Mouse (Mus musculus) megakaryocyte, embryonic 14.5 days (primary cell): ENCODE data around the gene Gm1043. TPM values are rescaled to one million over a fixed set of nuclear protein-coding genes. Genes with fewer than 3 reads are reported as not detected.

Experiments used
- H3K27me3 ChIP-seq: replicated peaks from 2 replicates; pipeline ENCODE3; 2012; ENCODE audit warnings: inconsistent platforms
- H3K36me3 ChIP-seq: replicated peaks from 2 replicates; pipeline ENCODE3; 2012; ENCODE audit warnings: low read length, inconsistent platforms, mixed read lengths
- H3K4me1 ChIP-seq: 2 replicates; pipeline ENCODE4 v1.6.1; 2012; ENCODE audit warnings: inconsistent platforms
- H3K4me3 ChIP-seq: replicated peaks from 2 replicates; pipeline ENCODE3; 2012; ENCODE audit warnings: moderate library complexity, mild to moderate bottlenecking, inconsistent platforms
- H3K9me3 ChIP-seq: 2 replicates; pipeline ENCODE4 v1.6.1; 2012; ENCODE audit warnings: inconsistent platforms
- FLI1 ChIP-seq: IDR thresholded peaks from 2 replicates; pipeline ENCODE4 v1.6.1; 2012; ENCODE audit warnings: low read length, inconsistent platforms, mixed read lengths
- GATA1 ChIP-seq: IDR thresholded peaks from 3 replicates; pipeline ENCODE4 v1.6.1; 2012; ENCODE audit warnings: mixed read lengths, low read length, inconsistent platforms, borderline replicate concordance
- polyA plus RNA-seq: library from polyadenylated mRNA; stranded (reverse); fragments of >175 nt; gene quantifications from 2 replicates; pipeline ENCODE4 v1.2.3, GENCODE M21; 2012; ENCODE audit warnings: low replicate concordance; ENCODE audit not compliant: insufficient read depth

The Gm1043 gene
- polyA plus RNA-seq: not detected in 2 replicates

DNA sequence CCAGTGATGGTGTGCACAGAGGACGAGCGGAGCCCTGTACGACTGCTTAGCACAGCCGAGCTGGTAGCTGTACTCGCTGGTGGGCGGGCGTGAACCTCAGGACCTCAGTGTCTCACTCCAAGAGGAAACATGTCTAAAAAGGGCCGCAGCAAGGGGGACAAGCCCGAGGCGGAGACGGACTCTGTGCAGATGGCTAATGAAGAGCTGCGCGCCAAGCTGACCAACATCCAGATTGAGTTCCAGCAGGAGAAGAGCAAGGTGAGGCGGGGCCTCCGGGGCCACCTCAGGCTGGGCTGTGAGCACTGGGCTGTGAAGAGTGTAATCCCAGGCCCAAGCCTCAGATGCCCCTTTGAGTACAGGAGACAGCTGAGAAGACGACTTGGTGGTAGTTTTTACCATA is at the start of gene Gm1043:
TSS of gene Gm1043 (plus strand) at position 130 of the 400 bp plus-strand sequence.
- H3K27me3 ChIP-seq: peaks cover 17% of the 10 kb centered on the region
- no peaks in the 10 kb centered on the region for H3K9me3 ChIP-seq
- TF ChIP-seq GATA1 (no peak), FLI1 (no peak)
- H3K4me3 ChIP-seq: no peak within 1 kb of the TSS
- peaks cover 10% of the 10 kb centered on the region; the same call in 1 of the 2 replicates for H3K4me1 ChIP-seq
- H3K36me3 ChIP-seq: no peaks in the 10 kb centered on the region

GRCm38 (mm10) chr5:37035896-37036295 is 49.3 kb upstream of the Gm1043 start:
- no peak for TF ChIP-seq FLI1
- TF ChIP-seq GATA1: no peak
- peaks cover 21% of the 10 kb centered on the region for H3K4me1 ChIP-seq
- peaks cover 37% of the 10 kb centered on the region for H3K27me3 ChIP-seq

DNA sequence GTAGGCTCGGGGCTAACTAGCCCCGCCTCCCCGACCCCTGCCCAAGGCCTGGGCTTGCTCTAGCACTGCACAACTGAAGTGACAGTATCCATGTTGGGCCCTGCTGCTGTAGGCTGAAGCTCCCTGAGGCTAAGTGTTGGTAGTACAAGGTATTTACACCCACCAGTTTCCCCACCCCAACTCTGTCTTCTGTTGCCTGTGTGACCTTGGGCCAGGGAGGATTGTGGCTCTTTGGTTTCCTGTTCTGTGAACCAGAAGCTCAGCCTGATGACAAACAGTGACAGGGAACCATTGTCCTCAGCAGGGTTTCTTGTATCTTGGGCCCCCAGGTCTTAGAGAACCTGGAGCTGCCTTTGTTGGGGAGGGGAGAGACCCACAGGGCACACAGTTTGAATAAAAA is 48.3 kb upstream of the Gm1043 start:
- no peak for TF ChIP-seq FLI1
- no peak for TF ChIP-seq GATA1
- Histone ChIP-seq H3K9me3 (0 out of 2 replicates have a peak, but pooled peaks cover under 1% of the 10 kb centered on the region), H3K4me3 (no peak overlapping the region), H3K36me3 (no peaks in the 10 kb centered on the region), H3K27me3 (peaks cover 29% of the 10 kb centered on the region), H3K4me1 (peaks cover 31% of the 10 kb centered on the region)

More at GRCm38 (mm10) chr5:37035896-37036295, 49.3 kb upstream of the Gm1043 start:
- Histone ChIP-seq H3K9me3 (peaks cover 10% of the 10 kb centered on the region), H3K36me3 (no peaks in the 10 kb centered on the region), H3K4me3 (no peak overlapping the region)

DNA sequence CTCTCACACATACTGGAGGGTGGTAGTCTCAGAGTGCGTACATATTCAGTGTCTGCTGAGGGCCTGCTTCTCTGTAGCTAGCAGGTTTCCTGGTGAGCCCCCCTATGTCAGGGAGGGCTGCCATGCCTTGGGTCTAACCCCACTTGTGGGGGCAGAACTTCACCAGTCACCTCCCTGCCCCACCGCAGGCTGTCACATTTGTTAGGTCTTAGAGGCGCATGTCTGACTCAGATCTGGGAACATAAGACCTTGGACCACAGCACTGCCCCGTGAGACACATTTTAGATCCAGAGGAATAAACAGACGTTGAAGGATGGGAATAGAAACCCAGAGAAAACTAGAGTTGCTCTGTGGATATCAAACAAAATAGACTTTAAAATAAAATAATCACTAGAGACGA is 45.3 kb upstream of the Gm1043 start:
- peaks cover 10% of the 10 kb centered on the region for H3K27me3 ChIP-seq
- no peak for TF ChIP-seq FLI1
- TF ChIP-seq GATA1: no peak
- no peak overlapping the region for H3K4me3 ChIP-seq
- peaks cover 60% of the 10 kb centered on the region for H3K4me1 ChIP-seq
- H3K9me3 ChIP-seq: no peaks in the 10 kb centered on the region
- H3K36me3 ChIP-seq: no peaks in the 10 kb centered on the region

DNA sequence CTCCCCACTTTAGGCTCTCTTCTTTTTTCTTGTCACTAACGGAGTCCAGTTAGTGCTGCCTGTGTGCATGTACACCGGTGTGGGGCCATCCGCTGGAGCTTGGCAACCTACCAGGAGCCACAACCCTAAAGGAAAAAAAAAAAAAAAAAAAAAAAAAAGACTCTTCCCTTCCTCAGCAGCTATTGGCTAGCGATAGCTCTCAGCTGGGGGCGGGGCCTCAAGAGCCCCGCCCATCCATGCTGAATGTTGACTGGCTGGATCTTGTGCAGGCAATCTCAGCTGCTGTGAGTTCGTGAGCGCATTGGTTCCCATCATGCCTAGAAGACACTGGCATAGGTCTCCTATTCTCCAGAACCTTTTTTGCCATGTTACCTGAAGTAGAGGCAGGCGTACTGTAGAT is 44.5 kb upstream of the Gm1043 start:
- H3K36me3 ChIP-seq: no peaks in the 10 kb centered on the region
- TF ChIP-seq GATA1 (no peak), FLI1 (no peak)
- peaks cover 6% of the 10 kb centered on the region for H3K27me3 ChIP-seq
- peak overlapping the region; percentile 85 for H3K4me3 ChIP-seq
- no peaks in the 10 kb centered on the region for H3K9me3 ChIP-seq
- peaks cover 65% of the 10 kb centered on the region for H3K4me1 ChIP-seq

DNA sequence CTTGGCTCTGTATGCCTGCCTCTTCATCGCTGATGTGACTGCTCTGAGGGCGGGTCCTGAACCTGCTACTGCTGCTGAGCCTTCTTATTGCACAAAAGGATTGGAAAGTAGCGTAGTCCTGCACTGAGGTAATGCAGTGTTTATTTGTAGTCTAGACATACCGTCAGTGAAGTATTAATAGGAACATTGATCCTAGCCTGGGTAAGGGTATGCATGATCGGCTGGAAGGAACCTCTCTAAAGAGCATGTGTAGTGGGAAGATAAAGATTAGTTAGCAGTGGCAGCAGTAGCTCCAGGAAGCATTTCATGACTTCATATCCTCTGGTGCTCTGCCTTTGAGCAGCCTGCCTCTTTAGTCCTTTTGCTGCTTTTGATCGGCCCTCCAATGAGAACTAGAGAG is 43.5 kb upstream of the Gm1043 start:
- Histone ChIP-seq H3K4me3 (peak overlapping the region; percentile 85), H3K4me1 (peaks cover 58% of the 10 kb centered on the region), H3K9me3 (no peaks in the 10 kb centered on the region), H3K36me3 (no peaks in the 10 kb centered on the region), H3K27me3 (peaks cover 2% of the 10 kb centered on the region)
- TF ChIP-seq GATA1 (no peak), FLI1 (no peak)

GRCm38 (mm10) chr5:37042934-37043333 is 42.2 kb upstream of the Gm1043 start:
- Histone ChIP-seq H3K9me3 (no peaks in the 10 kb centered on the region), H3K27me3 (peaks cover 2% of the 10 kb centered on the region), H3K4me3 (no peak overlapping the region), H3K4me1 (peaks cover 62% of the 10 kb centered on the region), H3K36me3 (no peaks in the 10 kb centered on the region)
- TF ChIP-seq GATA1 (no peak), FLI1 (no peak)

DNA sequence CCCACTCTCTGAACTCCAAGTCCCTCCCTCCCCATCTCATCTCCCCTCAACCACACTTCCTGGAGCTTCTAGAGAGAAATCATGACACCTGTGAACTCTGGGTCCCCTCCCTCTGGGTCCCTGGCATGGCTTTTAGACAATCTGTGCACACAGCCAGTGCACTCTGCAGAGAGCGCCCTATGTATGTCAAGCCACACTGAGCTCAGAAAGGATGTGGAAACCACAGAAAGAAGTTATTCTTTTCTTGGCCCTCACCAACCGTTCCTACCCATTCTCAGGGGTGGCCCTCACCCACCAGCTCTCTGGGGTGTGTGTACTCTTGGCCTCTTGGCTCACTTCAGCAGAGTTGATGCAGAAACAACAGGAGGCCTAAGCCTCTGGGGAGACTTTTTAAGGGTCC is 40.4 kb upstream of the Gm1043 start:
- no peaks in the 10 kb centered on the region for H3K36me3 ChIP-seq
- TF ChIP-seq FLI1 (no peak), GATA1 (no peak)
- no peak overlapping the region for H3K4me3 ChIP-seq
- H3K27me3 ChIP-seq: peaks cover 2% of the 10 kb centered on the region
- H3K9me3 ChIP-seq: no peaks in the 10 kb centered on the region
- H3K4me1 ChIP-seq: peaks cover 70% of the 10 kb centered on the region

DNA sequence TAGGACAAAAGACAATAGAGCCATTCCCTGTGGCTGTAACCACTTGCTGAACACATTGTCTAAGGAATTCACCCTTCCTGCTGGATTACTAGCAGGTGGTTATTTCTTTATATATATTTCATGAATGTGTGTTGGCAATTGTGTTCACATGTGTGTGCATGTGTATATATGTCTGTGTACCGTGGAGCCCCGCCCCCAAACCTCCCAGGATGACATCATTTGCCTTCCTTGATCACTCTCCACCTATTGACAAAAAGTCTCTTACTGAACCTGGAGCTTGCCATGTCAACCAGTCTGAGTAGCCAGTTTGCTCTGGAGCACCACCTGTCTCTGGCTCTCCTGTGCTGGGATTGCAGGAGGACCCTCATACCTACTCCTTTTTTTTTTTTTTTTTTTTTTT is 39.6 kb upstream of the Gm1043 start:
- Histone ChIP-seq H3K4me3 (no peak overlapping the region), H3K9me3 (no peaks in the 10 kb centered on the region), H3K27me3 (peaks cover 2% of the 10 kb centered on the region), H3K36me3 (no peaks in the 10 kb centered on the region), H3K4me1 (peaks cover 73% of the 10 kb centered on the region)
- TF ChIP-seq FLI1: no peak
- no peak for TF ChIP-seq GATA1

GRCm38 (mm10) chr5:37046791-37047190 is 38.4 kb upstream of the Gm1043 start:
- H3K36me3 ChIP-seq: no peaks in the 10 kb centered on the region
- H3K9me3 ChIP-seq: no peaks in the 10 kb centered on the region
- H3K4me3 ChIP-seq: no peak overlapping the region
- no peak for TF ChIP-seq FLI1
- no peak for TF ChIP-seq GATA1
- H3K4me1 ChIP-seq: peaks cover 73% of the 10 kb centered on the region
- no peaks in the 10 kb centered on the region for H3K27me3 ChIP-seq
